Mouse (Mus musculus): ENCODE measurements at regions not wholly inside any gene's neighbourhood (a gene's known extent, or its start where the extent isn't known, plus 50 kb on each side); places are given as distances from the start of the nearest gene placed in this dataset.

GRCm38 (mm10) chr5:91828481-91828880 lies 134.4 kb downstream of the Rchy1 start:
- DNase-seq (ENCODE audit: low spot score) = no peak

DNA sequence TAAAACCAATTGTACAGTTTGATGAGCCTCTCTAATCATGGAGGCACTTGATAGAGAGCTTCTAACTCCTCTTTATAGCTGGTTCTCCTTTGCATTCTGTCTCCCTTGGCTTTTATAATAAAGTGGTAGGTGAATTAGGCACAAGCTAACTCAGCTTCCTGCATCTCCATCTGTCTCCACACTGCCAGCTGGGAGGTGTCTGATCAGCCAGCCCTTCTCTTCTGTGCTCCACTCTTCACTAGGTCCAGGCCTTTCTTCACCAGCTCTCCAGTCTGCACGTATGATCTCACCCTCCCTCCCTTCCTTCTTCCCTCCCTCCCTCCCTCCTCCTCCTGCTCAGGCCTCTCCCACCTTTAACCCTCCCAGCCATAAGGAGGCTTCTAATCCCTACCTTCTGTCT lies 136.2 kb downstream of the Rchy1 start:
- DNase-seq (ENCODE audit: low spot score) = no peak

GRCm38 (mm10) chr5:91822844-91823576 lies 139.9 kb downstream of the Rchy1 start:
- no peak for DNase-seq (ENCODE audit: low spot score)

GRCm38 (mm10) chr5:91818800-91819199 lies 144.1 kb downstream of the Rchy1 start:
- no peak for DNase-seq (ENCODE audit: low spot score)

DNA sequence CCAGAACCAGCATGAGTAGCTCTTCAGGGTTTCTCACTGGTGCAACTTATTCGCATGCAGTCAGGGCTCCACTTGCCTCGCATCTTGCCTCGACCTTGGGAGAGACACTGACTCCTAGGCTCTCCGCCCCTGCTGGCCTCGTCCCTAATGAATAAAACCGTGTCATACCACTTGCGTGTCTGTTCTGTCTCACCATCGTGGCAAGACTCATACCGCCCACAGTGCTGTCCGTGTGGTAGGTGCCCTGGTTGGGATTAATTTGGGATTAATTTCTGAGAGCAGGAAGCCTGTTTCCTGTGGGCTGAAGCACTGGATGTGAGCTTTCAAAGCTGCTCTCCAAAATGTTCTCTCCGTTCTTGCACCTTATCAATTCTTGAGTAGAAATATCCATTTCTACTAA lies 144.7 kb downstream of the Rchy1 start:
- DNase-seq (ENCODE audit: low spot score) = no peak

DNA sequence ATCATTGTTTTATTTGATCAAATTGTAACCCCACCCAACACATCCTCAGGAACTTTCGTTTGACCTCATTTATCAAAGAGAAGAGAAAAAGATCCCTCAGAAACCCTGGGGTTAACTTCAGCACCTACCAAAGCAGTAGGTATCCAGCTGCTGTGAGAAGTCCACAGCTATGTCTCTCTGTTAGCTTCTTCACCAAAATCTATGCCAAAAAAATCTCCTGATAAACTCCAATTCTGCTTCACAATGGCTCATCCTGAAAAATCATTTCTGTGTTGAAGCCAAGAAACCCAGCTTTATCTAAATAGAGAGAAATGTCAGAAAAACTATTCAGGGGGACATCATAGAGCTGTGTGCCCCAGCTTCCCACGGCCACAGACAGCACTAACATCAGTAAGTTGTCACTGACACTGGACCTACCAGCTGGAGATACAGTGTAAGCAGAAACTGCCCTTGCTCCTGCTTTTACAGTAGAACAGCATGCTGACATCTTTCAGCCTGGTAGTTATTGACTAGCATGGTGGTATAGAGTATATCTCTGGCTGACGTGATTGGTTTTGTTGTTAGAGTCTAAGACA lies 146.4 kb downstream of the Rchy1 start:
- DNase-seq (ENCODE audit: low spot score) = no peak

DNA sequence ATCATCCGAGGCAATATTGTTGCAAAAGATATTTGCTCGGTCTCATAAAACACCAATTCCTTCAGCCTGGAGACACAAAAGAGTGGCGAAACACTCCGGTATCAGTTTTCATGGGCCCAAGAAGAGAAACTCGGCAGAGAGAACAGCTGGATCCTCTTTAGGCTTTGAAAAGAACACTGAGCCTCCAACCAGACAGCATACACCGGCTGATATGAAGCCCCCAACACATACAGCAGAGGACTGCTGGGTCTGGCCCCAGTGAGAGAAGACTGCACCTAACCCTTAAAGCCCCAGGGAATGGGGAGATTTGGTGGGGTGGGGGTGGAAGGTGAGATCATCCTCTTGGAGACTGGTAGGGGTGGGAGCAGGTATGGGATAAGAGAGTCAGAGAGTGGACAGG lies 147.9 kb downstream of the Rchy1 start:
- DNase-seq (ENCODE audit: low spot score) = no peak

DNA sequence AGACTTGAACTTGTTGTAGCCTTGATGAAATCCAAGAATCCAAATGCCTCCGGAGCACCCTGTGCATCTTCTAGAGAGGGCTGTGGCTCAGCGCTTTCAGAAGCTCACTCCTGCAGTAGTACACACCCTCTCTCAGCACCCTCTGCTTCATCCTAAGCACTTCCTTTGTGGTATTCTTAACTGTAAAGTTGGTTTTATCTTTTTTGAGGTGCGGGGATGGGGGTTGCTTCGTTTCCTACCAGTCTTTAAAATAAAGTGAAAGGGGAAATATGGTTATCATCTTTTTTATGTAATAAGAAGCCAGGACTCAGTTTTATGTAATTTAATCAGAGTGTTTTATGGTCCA lies 148.5 kb downstream of the Rchy1 start:
- peak; percentile 63 for DNase-seq (ENCODE audit: low spot score)

GRCm38 (mm10) chr5:91813547-91814416 lies 149.1 kb downstream of the Rchy1 start:
- DNase-seq (ENCODE audit: low spot score) = no peak

DNA sequence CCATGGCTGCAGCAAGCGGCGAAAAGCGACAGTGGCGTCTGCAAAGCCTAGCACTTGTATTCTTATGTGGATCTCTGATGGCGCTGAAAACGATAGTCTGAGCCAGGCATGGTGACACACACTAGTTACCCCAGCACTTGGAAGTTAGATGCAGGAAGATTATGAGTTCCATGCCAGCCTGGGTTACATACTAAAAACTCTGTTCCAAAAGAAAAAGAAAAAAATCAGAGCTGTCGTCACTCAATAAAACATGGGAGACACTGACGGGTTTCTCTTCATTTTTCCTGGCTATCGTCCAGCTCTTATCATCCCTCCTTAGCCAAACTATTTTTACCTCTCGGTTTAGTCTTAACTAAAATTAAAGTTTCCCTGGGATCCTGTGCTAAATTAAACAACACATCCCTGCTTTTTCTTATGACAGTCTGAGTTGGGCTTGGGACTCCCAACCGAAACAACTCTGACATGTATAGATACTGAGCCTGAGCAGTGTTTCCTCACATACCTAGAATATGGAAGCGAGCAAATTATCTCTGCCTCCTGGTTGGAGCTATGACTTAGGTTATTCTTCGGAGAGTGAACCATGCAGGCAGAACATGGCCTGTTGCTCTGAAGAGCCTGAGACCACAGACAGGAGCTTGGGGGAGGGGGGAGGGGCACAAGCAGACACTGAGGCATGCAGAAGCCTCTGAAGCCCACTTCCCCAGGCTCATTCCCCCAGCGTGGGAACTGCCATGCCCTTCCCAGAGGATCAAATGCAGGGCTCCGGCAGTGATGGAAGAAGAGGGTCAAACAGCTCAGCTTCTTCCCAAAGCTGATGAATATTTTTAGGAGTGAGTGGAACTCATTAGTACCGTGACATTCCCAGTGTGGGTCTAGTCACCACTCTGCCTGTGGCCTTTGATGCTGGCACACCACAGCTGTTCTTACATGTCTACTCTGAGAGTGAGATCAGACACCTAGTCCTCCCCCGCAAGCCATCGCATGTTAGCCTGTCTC lies 155.5 kb downstream of the Rchy1 start:
- peak; percentile 44 for DNase-seq (ENCODE audit: low spot score)

- DNase-seq (ENCODE audit: low spot score) = no peak
Measured at GRCm38 (mm10) chr5:91801297-91801980, 161.4 kb downstream of the Rchy1 start.

DNA sequence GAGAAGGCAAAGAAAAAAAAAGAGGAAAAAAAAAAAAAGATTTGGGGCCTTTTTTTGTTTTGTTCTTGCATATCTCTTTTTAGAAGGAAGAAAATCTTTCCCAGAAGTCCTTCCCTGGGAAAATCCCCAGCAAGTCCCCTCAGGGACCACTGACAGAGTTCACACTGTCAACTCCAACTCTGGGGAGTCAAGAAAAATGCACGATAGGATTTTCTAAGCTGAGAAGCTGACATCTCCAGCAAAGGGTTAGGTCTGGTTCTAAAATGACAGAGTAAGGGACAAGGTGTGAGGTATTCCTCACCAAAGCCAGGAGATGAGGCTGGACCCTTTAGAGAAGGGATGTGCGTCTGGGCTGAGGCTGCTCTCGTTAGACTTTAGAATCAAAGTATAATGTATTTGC lies 165.5 kb downstream of the Rchy1 start:
- DNase-seq (ENCODE audit: low spot score) = no peak

DNA sequence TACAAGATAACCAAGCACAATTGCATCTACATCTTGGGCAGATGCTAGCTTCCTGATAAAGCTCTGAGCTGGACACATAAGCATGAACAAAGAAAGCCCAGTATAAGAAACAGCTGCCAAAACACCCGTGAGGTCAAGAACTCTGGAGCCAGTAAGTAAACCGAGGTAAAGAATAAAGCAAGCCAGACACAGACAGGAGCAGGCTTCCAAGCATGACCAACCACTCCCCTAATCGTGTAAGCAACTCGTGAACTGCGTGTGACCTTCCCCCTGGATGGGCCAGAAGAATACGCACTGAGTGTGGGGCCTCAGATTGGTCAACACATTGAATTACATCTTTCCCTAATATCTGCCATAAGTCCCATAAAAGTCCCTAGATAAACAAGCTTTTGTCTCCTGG lies 170.1 kb downstream of the Rchy1 start:
- no peak for DNase-seq (ENCODE audit: low spot score)

GRCm38 (mm10) chr5:91790412-91790811 lies 172.5 kb downstream of the Rchy1 start:
- no peak for DNase-seq (ENCODE audit: low spot score)

- DNase-seq (ENCODE audit: low spot score) = no peak
Measured at GRCm38 (mm10) chr5:91783966-91784365, 178.9 kb downstream of the Rchy1 start.

GRCm38 (mm10) chr5:91776971-91777370 lies 185.9 kb downstream of the Rchy1 start:
- DNase-seq (ENCODE audit: low spot score) = no peak

GRCm38 (mm10) chr5:91774065-91774464 lies 188.8 kb downstream of the Rchy1 start:
- no peak for DNase-seq (ENCODE audit: low spot score)

- DNase-seq (ENCODE audit: low spot score) = no peak
Measured at GRCm38 (mm10) chr5:91767886-91768285, 195.0 kb downstream of the Rchy1 start.

- no peak for DNase-seq (ENCODE audit: low spot score)
Measured at GRCm38 (mm10) chr5:91767060-91767459, 195.8 kb downstream of the Rchy1 start.

DNA sequence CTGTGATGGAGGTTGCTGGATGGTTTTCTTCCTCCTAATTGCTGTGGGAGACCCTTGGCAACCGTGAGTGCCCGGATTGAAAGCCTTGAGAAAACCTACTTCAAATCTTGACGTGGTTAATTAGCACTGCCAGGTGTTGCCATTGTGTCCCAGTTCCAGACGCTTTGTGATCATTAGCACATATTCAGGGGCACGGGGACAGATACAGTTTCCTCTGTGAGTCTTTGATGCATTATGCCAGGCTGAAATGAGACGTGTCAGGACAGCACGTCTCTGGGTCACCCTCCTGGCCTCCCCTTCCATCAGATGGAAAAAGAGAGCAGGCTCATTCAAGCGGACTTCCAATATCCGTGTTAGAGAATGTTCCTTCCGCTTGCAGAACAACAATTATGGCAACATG lies 198.2 kb downstream of the Rchy1 start:
- no peak for DNase-seq (ENCODE audit: low spot score)

DNA sequence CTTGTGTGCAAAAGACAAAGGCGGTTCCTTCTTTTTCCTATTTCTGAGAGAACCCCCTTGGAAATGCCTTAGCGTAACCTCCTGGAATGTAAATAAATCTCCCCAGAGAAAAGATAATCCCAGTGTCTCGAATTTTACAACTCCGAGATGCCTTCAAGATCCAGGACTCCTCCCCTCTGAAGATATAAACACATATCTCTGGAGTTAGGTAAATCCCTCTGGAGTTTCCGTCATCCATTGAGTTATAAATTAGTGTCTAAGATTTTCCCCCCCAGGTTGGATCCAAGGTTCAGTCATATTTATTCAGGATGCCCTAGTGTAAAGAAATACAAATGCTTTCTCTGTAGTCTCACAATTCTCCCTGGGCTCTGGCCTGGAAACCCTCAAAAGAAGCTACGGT lies 200.3 kb downstream of the Rchy1 start:
- DNase-seq (ENCODE audit: low spot score) = no peak

Data from thymus, postnatal 0 days (tissue).